Mouse (Mus musculus) frontal cortex, postnatal 36 days (tissue): ENCODE measurements around the gene Gm10277.

Experiments used
- DNase-seq, 2 experiments: peaks; one replicate each; pipeline ENCODE4 v3.0.0; 2022; ENCODE audit warnings: low spot score in 2 of 2

Gene Gm10277

GRCm38 (mm10) chr11:77800491-77800868 is 12.9 kb upstream of the Gm10277 start:
- peak; percentile 50 to 52 for DNase-seq

DNA sequence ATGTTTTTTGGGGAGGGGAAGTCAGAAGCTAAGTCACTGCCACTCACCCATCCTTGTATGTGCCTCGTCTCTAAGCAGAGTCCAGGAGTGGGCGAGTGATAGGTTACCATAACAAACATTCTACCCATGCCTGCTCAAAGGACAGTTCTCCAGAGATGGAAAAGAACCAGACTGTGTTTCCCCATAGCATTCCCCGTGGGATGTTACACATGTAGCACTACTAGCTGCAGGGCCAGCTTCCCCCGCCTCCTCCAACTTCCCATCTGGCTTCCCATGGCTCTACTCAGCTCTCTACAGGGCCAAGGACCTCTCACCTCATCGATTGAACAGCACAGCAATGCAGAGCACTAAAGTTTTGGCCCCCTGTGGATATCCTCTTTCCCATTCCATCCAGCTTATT is 7.7 kb upstream of the Gm10277 start:
- no peak for DNase-seq

DNA sequence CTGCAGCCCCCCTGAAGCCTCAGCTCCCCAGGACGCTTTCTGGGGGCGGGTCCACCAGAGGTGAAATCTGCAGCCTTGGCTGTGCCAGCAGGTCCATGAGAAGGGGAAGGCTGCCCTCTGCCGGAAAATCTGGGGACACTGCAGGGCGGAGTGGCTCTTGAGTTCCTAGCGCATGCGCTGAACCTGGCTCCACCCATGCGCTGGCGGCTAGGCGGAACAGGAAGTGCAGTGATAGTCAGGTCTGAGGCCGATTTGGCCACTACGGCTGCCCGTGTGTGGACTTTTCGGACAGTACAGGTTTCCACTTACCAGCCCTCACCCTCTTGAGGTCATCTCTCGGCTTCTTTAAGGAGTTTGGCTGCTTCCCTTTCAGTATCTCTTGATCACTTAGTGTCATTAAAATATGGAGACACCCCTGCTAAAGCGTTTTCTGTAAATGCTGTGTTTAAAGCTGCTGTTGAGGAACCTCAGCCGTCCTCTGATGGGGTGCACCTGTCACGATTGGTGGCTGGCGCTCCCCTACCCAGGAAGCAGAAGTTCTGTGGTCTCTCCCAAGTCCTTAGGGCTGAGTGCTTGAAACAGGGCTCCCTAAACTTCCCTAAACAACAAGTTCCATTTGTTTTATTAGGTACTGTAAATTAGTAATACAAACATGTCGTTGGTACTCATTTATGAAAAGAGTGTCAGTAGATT is 5.8 kb upstream of the Gm10277 start:
- peak; percentile 97 to 98 for DNase-seq

DNA sequence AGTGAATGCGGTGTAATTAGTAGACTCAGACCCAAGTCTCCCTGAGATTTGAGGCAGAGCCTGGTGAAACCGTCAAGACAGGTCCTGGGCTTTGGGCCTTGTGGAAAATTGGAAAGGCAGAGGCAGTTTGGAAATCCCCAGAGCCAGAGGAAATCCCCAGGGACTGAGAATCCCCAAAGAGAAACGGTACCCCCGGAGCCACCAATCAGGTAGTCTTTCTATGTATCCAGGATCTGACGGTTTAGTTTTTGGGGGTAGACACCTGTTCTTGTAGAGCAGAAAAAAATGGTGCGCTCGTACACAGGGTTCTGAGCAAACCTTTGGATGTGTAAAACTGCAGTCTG is 5.0 kb upstream of the Gm10277 start:
- DNase-seq: no peak

DNA sequence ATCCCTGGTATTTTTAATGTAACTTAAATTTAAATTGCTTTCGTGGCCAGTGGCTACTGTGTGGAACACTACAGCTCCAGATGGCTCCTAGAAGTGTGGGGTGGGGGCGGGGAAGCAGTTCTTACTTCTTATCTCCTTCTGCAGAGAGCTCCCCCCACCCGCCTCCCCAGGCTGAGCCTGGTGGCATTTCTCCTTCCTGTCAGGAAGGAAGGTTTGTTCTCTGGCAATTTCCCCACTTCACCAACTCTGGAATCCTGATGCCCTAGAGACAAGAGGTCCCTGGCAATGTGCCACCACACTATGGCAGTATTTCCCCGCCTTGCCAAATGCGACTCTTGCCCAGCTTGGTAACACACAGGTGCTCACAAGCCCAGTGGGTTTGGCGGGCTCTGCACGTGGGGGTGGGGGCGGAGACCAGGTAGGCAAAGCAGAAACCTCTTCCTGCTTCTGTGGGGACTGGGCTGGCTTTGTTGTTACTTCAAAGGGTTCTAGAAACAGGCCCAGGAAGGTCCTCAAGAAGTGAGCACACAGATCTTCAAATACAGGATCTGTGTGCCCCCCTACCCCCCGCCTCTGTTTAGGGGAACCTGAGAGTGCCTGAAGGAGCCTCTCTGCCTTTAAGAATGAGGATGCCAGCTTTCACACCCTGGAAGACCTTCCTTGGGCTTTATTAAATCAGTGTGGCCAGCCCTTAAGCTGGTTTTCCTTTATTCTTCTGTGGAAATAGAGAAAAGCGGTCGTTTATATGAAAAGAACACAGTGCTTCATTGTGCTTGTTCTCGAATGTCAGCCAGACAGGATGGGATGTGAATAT is 4.4 kb upstream of the Gm10277 start:
- DNase-seq: no peak

GRCm38 (mm10) chr11:77791241-77791727 is 3.7 kb upstream of the Gm10277 start:
- DNase-seq: no peak

DNA sequence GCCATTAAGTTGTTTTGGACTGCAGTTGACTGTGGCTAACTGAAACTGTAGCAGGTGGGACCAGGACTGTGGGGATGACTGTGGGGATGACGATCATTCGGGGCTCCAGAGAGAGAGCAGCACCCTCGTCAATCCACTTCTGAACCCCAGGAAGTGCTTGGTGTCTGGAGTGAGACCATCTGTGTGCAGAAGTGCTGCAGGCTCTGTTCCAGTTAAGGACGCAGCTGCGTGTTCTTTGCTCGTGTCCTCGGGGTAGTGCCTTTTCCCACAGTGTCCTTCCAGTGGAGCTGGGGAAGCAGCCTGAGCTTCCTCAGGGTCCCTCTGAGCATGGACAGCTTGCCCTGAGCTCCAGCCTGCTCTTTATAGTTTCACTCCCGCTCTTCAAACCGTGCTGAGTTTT is 2.7 kb upstream of the Gm10277 start:
- no peak for DNase-seq

DNA sequence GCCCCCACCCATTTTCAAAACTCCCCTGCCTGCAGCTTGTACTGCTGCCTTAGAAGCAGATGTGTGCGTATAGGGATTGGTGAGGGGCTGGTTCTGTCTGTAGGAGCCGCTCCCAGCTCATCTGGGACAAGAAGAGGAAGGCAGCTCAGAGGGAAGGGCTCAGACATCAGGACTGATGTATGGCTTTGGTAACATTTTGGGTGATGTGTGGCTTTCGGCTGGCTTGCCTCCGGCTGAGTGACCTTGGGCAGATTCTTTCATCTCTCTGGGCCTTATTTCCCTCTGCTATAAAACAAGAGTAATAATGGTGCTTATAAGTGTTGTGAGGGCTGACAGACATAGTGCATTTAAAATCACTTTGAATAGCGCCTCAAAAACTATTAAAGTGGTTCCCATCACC is 2.0 kb upstream of the Gm10277 start:
- DNase-seq: no peak

GRCm38 (mm10) chr11:77785768-77786561 is 1.6 kb downstream of the Gm10277 start:
- DNase-seq: no peak

GRCm38 (mm10) chr11:77785396-77785767 is 2.2 kb downstream of the Gm10277 start:
- no peak for DNase-seq

- DNase-seq: no peak
Observed at GRCm38 (mm10) chr11:77784894-77785293, 2.7 kb downstream of the Gm10277 start.

GRCm38 (mm10) chr11:77783747-77784646 is 3.5 kb downstream of the Gm10277 start:
- no peak for DNase-seq

DNA sequence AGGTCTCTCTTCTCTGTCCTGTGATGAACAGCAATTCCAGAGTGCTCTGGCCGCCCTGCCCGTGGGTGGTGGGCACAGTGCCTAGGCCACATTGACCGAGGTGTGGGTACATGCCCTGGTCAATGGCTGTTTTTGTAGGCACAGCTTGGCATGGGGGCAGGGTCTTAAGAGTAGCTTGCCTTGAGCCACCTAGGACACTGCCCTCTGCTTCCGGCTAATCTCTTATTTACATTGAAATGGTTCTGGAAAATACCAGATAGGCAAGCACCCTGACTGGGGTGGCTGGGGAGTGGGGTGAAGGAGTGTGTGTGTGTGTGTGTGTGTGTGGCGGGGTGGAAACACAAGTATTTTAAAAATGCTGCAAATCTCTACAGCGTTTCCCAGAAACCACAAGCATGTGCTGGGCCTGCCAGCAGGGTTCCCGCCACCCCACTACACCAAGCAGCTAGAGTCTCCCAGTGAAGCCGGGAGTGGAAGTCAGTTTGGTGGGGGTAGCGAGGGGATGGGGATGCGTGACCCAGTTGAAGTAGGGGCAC is 4.3 kb downstream of the Gm10277 start:
- DNase-seq: no peak

GRCm38 (mm10) chr11:77782104-77782815 is 5.3 kb downstream of the Gm10277 start:
- DNase-seq: no peak

DNA sequence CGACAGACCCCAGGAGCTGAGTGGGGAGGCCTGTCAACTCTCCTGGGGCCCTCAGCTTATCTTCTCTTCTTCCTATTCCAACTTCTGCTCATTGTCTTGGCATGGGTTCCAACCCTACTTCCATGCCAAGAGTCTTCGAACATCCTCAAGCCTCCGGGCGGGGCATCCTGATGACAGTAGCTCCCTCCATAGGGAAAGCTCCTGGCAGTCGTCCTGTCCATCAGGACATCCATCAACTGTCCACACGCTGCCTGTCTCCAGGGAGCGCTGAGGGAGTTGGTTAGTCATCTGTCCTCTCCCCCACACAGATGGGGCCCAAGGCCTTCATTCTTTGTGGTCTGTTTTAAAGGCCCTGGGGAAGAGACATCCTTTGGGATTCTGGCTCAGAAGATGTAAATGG is 6.5 kb downstream of the Gm10277 start:
- DNase-seq: no peak

DNA sequence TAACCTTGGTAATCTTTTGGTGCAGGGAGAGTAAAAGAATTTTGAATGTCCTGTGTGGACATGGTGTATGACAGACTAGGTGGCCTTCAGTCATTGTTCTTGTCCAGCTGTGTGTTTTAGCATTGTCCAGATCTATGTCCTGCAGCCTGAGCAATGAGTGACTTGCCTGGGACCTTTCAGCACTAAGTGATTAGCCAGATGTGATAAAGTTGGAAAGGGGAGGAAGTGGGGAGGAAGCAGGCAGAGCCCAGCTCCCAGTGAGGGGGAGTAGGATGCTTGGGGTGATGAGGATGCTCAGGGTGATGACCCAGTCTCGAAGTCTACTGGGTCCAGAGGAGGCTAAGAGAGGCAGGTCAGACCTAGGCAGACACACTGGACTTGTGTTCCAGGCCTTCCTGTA is 8.3 kb downstream of the Gm10277 start:
- no peak for DNase-seq

GRCm38 (mm10) chr11:77777937-77778336 is 9.6 kb downstream of the Gm10277 start:
- DNase-seq: no peak

DNA sequence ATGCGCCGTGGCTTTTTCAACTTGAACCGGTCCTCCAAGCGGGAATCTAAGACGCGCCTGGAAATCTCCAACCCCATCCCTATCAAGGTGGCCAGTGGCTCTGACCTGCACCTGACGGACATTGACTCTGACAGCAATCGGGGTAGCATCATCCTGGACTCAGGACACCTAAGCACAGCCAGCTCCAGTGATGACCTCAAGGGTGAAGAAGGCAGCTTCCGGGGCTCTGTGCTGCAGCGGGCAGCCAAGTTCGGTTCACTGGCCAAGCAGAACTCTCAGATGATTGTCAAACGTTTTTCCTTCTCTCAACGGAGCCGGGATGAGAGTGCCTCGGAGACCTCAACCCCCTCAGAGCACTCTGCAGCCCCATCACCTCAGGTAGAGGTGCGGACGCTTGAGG is 10.1 kb downstream of the Gm10277 start:
- DNase-seq: no peak

- no peak for DNase-seq
Observed at GRCm38 (mm10) chr11:77775701-77776400, 11.7 kb downstream of the Gm10277 start.
